Mouse (Mus musculus) limb, embryonic 15.5 days (tissue): ENCODE results near the gene Cdh20. TPM values are rescaled to one million over a fixed set of nuclear protein-coding genes. Genes with fewer than 3 reads are reported as not detected.

Experiments
- ATAC-seq: fragments of 200-750 bp; cut with Nextera tagmentation; 2 replicates; pipeline ENCODE4 v1.8.0; 2017; ENCODE audit warnings: low read depth, moderate TSS enrichment; ENCODE audit not compliant: insufficient number of reproducible peaks, low FRiP score, low TSS enrichment
- H3K27ac ChIP-seq: fragments of 300-500 bp; sonication (generic); 2 replicates; pipeline ENCODE4 v1.5.1; 2015; ENCODE audit warnings: moderate library complexity, mild to moderate bottlenecking, inconsistent platforms
- H3K27me3 ChIP-seq: fragments of 300-500 bp; sonication (generic); 2 replicates; pipeline ENCODE4 v1.6.1; 2015; ENCODE audit warnings: inconsistent platforms
- H3K36me3 ChIP-seq: fragments of 300-500 bp; sonication (generic); 2 replicates; pipeline ENCODE4 v1.6.1; 2015; ENCODE audit warnings: inconsistent platforms
- H3K4me1 ChIP-seq: fragments of 300-500 bp; sonication (generic); 2 replicates; pipeline ENCODE4 v1.6.1; 2015; ENCODE audit warnings: inconsistent platforms
- H3K4me2 ChIP-seq: fragments of 300-500 bp; sonication (generic); 2 replicates; pipeline ENCODE4 v1.6.1; 2015; ENCODE audit warnings: mild to moderate bottlenecking, inconsistent platforms
- H3K4me3 ChIP-seq: fragments of 300-500 bp; sonication (generic); 2 replicates; pipeline ENCODE4 v1.5.1; 2015; ENCODE audit warnings: mild to moderate bottlenecking, inconsistent platforms
- H3K9ac ChIP-seq: fragments of 300-500 bp; sonication (generic); 2 replicates; pipeline ENCODE4 v1.6.1; 2015; ENCODE audit warnings: inconsistent platforms
- H3K9me3 ChIP-seq: fragments of 300-500 bp; sonication (generic); 2 replicates; pipeline ENCODE4 v1.6.1; 2016; ENCODE audit warnings: inconsistent platforms
- WGBS: fragments of 180-500 bp; shearing (Covaris S2); methylation state at CpG from one replicate; pipeline ENCODE4 v1.1.7; 2015; 5-methylcytosine and 5-hydroxymethylcytosine counted together
- polyA plus RNA-seq: library from polyadenylated mRNA; unstranded; fragments of >200 nt; fragmentation: Nextera tagmentation; extraction: Ambion mirVana; gene quantifications from 2 replicates; pipeline ENCODE4 v1.2.1, GENCODE M21; 2015

Cdh20 gene
- polyA plus RNA-seq, 1 experiment from 2014 or later: 0.63 TPM

DNA sequence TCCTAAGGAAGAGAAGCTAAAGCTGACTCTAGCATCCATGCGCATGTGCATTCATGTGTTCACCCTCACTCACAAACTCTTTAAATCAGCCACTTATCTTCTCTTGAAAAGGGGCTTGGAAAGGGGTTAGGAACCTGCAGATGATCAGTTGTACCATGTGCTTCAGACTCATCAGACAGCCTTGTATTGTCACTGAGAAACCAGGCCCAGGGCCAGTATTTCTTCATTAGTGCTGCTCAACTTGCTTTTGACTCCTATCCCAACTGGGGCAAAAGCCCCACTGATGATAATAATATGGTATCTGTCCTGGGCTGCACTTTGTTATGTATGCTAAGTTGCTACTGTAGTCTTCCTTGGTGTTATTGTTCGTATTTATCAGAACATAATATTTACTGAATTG, 38.9 kb downstream of the Cdh20 start:
- 87% methylated on average over 2 of the region's 2 CpGs for WGBS
- Histone ChIP-seq H3K9ac (no peak overlapping the region), H3K36me3 (no peaks in the 10 kb centered on the region), H3K4me3 (no peak overlapping the region), H3K4me2 (no peak overlapping the region), H3K4me1 (no peaks in the 10 kb centered on the region), H3K9me3 (no peaks in the 10 kb centered on the region), H3K27ac (no peak overlapping the region), H3K27me3 (no peaks in the 10 kb centered on the region)
- ATAC-seq: no peak

DNA sequence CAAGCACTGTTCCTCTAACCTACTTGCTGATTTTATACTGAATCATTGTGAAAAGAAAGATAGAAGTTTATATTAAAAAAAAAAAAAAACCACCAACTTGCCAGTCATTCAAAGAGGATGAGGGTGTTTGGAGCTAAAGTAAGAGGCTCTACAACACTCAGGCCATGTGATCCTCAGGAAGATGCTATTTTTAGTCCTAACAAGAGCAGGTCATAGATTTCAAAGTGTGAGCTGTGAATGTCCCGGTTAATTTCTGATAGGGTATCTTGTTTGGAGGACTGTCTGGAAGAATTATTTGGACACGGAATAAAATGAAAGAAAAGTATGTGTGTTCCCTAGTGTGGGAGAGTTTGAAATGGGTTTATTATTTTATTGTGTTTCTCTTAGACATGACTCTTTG, 49.2 kb downstream of the Cdh20 start:
- H3K4me1 ChIP-seq: no peaks in the 10 kb centered on the region
- no peak for ATAC-seq
- H3K9me3 ChIP-seq: no peaks in the 10 kb centered on the region
- H3K4me3 ChIP-seq: no peak overlapping the region
- H3K27ac ChIP-seq: no peak overlapping the region
- no peaks in the 10 kb centered on the region for H3K27me3 ChIP-seq
- H3K4me2 ChIP-seq: no peak overlapping the region
- no peak overlapping the region for H3K9ac ChIP-seq
- WGBS: 81% methylated on average over 2 of the region's 2 CpGs
- no peaks in the 10 kb centered on the region for H3K36me3 ChIP-seq

DNA sequence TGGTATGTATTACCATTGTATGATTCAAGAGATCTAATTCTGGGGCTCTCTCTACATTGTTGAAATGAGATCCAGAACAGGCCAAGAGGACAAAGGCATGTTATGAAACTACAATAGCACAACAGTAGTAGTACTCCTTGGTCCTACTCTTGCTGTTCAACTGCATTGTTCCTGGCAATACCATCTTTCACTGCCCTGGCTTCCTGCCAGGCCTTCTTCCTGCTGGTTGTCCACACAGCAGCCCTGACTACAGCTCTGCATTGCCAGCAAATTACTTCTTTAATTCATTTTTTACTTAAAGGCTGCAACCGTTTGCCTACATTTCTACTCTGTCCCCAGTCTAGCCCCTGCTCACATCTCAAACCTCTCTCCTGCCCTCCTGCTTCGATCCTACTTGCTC, 59.8 kb downstream of the Cdh20 start:
- no peaks in the 10 kb centered on the region for H3K27me3 ChIP-seq
- no peaks in the 10 kb centered on the region for H3K4me1 ChIP-seq
- H3K4me3 ChIP-seq: no peak overlapping the region
- no peak overlapping the region for H3K9ac ChIP-seq
- no peak overlapping the region for H3K4me2 ChIP-seq
- no peaks in the 10 kb centered on the region for H3K9me3 ChIP-seq
- ATAC-seq: no peak
- H3K27ac ChIP-seq: no peak overlapping the region
- 80% methylated on average over 2 of the region's 2 CpGs for WGBS
- H3K36me3 ChIP-seq: no peaks in the 10 kb centered on the region

DNA sequence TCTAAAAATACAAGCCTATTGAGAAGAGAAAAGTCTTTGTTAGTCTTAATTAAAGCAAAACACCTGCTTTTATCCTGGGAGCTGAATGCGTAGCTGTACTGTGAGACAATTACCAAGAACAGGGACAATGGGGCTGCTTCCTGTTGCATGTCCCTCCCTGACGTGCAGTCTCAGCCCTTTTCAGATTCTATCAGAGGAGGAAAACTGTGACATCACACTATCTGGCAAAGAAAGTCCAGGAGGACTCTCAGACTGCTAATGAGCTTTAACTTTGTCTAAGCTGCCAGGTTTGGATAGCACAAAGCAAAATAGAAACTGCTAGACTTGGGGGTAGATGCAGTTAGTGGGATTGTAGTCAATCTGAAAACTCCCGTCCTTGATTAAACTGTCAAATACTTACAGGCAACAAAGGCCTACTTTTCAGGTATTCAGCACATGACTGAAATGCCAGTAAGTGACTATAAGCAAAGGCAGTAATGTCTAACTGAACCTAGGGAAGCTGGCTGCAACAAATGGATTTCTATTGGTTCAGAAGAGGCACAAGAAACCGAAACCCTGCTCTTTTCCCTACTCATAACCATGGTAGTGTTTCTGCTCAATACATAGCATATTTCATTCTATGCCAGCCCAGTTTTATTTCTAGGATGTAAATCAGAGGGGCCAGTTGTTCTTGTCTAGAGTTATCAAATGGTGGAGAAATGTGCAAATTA, 70.0 kb downstream of the Cdh20 start:
- whole genome bisulfite sequencing: 71% methylated on average over 4 of the region's 4 CpGs
- H3K4me1 ChIP-seq: no peaks in the 10 kb centered on the region
- no peaks in the 10 kb centered on the region for H3K27me3 ChIP-seq
- no peak for ATAC-seq
- H3K27ac ChIP-seq: no peak overlapping the region
- H3K9ac ChIP-seq: no peak overlapping the region
- H3K9me3 ChIP-seq: no peaks in the 10 kb centered on the region
- H3K4me3 ChIP-seq: no peak overlapping the region
- H3K36me3 ChIP-seq: no peaks in the 10 kb centered on the region
- no peak overlapping the region for H3K4me2 ChIP-seq

DNA sequence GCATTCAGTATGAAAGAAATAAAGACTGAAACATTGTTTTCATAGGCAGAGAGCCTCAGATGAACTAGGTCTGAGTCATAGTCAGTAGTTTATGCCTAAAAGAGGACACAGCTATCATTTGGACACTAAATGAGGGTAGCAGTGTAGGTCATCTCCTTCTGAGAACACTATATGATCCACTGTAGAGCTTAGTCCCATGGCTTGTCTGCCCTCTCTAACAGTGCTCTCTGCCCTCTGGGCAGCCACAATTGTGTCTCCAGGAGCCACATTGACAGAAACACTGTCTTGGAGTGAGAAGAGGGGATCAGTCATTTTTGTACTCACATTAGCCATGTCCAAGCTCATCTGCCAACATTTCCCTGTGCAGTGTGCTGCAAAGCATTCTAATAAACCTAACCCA, 70.7 kb downstream of the Cdh20 start:
- H3K36me3 ChIP-seq: no peaks in the 10 kb centered on the region
- no peaks in the 10 kb centered on the region for H3K9me3 ChIP-seq
- no peaks in the 10 kb centered on the region for H3K4me1 ChIP-seq
- no peak overlapping the region for H3K4me3 ChIP-seq
- no peak for ATAC-seq
- no peak overlapping the region for H3K27ac ChIP-seq
- no peak overlapping the region for H3K4me2 ChIP-seq
- H3K9ac ChIP-seq: no peak overlapping the region
- H3K27me3 ChIP-seq: no peaks in the 10 kb centered on the region

DNA sequence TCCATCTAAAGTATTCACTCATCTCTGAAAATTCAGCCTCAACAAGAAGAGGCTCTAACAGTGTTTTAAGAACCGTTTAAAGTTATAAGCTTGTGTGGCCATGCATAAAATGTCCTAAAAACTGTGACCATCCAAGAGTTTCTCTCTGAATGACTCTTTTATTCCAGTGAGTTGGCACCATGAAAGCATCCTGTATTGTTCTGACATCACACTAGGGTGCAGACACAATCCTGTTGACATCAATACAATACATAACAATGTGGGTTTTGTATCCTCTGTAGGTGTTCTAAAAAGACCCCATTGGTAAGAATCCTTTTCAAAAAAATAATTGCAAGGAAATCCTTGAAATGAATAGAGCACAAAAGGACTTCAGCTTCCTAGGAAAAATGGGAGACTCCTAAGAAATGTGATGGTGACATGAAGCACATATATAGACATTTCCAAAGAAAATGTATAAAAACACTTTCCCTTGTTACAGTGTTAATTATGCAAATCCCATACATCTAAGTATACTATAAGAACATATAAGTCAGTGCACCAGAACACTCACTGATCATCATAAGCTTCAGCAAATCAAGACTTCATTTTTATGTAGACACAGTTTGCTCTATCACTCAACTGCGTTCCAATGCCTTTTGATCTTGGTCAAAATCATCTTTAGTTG, 80.1 kb downstream of the Cdh20 start:
- ATAC-seq: no peak
- WGBS: 77% methylated on average over 2 of the region's 2 CpGs
- no peaks in the 10 kb centered on the region for H3K9me3 ChIP-seq
- H3K36me3 ChIP-seq: no peaks in the 10 kb centered on the region
- no peak overlapping the region for H3K4me3 ChIP-seq
- H3K4me1 ChIP-seq: no peaks in the 10 kb centered on the region
- no peak overlapping the region for H3K9ac ChIP-seq
- no peak overlapping the region for H3K4me2 ChIP-seq
- no peak overlapping the region for H3K27ac ChIP-seq
- H3K27me3 ChIP-seq: no peaks in the 10 kb centered on the region

DNA sequence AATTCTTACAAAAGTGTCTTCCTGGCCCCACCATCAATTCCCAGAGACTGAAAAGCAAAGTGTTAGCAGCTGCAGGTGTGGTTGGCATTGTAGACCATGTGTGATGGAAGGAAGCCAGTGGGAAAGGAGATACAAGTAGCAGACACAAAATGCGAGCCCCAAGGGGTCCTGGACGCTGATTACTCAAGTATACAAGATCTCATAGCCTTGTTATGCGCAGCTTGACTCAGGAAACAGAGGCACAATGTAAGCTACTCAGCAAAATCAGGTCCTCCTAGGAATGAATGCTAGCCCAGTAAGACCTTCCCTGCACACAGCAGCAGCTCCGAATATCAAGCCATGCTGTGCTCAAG, 80.6 kb downstream of the Cdh20 start:
- H3K36me3 ChIP-seq: no peaks in the 10 kb centered on the region
- no peaks in the 10 kb centered on the region for H3K27me3 ChIP-seq
- H3K4me2 ChIP-seq: no peak overlapping the region
- no peak overlapping the region for H3K9ac ChIP-seq
- H3K27ac ChIP-seq: no peak overlapping the region
- no peaks in the 10 kb centered on the region for H3K9me3 ChIP-seq
- no peak overlapping the region for H3K4me3 ChIP-seq
- no peaks in the 10 kb centered on the region for H3K4me1 ChIP-seq
- 75% methylated on average over 4 of the region's 4 CpGs for WGBS
- no peak for ATAC-seq

DNA sequence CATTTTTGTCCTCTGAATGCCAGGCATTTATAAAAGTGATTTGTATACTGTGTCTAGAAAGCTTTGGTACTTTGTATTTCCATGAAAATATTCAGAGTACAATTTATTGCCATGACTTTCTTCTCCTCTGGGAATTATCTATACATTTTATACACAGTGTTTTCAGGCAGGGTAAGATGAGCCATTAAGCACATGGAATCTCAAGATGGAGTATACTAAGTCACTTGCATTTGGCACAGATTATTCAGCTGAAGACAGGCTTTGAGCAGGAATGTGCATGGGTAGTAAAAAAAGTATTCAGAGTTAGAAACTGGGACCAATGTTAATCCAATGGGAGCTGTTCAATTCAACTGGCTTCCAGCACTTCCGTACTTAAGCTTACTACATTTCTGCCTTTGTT, 109.1 kb downstream of the Cdh20 start:
- H3K9me3 ChIP-seq: no peaks in the 10 kb centered on the region
- 53% methylated on average over 1 of the region's 1 CpGs for WGBS
- H3K4me2 ChIP-seq: no peak overlapping the region
- ATAC-seq: 0 out of 2 replicates have a peak, but pooled peaks have one; percentile 24
- no peak overlapping the region for H3K27ac ChIP-seq
- H3K36me3 ChIP-seq: no peaks in the 10 kb centered on the region
- no peak overlapping the region for H3K4me3 ChIP-seq
- H3K4me1 ChIP-seq: no peaks in the 10 kb centered on the region
- H3K9ac ChIP-seq: no peak overlapping the region
- no peaks in the 10 kb centered on the region for H3K27me3 ChIP-seq

DNA sequence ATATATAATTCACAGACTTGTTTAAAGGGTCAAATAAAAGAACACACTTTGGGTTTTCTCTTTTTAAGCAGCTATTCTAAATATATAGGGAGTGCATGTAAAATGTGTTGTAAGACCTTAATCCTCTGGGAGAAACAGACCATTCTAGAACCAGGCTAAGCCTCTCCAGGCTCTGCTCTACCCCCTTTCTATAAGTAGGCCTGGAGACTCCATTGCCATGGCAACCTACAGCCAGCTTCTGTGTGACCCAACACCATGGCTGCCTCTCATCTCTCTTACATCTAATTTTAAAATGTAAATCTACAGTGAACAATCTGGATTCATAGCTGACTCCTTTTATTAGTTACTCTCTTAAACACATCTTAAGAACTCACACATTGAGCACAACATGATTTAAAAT, 133.5 kb downstream of the Cdh20 start:
- Histone ChIP-seq H3K4me2 (no peak overlapping the region), H3K9ac (no peak overlapping the region), H3K4me3 (no peak overlapping the region), H3K9me3 (no peaks in the 10 kb centered on the region), H3K4me1 (no peaks in the 10 kb centered on the region), H3K27me3 (no peaks in the 10 kb centered on the region), H3K36me3 (no peaks in the 10 kb centered on the region), H3K27ac (no peak overlapping the region)
- ATAC-seq: no peak

DNA sequence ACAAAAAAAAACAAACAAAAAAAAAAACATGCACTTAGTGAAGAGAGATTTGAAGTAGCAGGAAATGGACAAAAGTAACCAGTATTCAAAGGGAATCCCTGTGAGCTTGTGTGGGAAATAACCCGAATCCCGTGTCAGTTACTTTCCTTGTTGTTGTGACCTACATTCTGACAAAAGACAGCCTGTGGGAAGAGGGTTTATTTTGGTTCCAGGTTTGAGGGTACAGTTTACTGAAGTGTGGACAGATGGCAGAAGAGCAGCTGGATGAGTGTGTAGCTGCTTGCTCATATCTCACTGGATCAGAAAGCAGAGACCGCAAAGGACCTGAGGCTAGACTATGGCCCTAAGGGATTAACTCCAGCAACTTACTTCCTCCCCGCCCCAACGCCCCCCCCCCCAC, 135.1 kb downstream of the Cdh20 start:
- 71% methylated on average over 5 of the region's 5 CpGs for WGBS
- ATAC-seq: 0 out of 2 replicates have a peak, but pooled peaks have one; percentile 35
- Histone ChIP-seq H3K27me3 (no peaks in the 10 kb centered on the region), H3K4me3 (no peak overlapping the region), H3K4me1 (no peaks in the 10 kb centered on the region), H3K36me3 (no peaks in the 10 kb centered on the region), H3K9ac (no peak overlapping the region), H3K4me2 (no peak overlapping the region), H3K27ac (no peak overlapping the region), H3K9me3 (no peaks in the 10 kb centered on the region)

DNA sequence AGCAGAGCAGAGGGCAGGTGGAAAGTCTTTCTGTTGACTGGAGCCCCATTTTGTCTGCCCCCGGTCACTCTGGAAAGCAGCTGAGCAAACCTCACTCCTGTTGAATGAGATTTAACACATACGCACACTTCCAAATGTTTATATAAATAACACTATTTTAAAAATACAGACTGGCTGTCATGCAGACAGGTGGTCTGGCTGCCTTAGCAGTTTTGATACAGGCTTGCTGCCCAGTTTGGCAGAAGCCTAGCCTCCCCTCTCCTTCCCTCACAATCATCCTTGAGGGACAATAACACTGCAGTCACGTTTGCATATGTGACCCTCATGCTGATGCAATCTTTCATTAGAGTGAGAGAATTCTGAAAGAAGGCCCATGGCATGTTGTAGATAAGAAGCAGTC, 144.1 kb downstream of the Cdh20 start:
- no peak overlapping the region for H3K4me3 ChIP-seq
- no peak for ATAC-seq
- 46% methylated on average over 3 of the region's 3 CpGs for WGBS

DNA sequence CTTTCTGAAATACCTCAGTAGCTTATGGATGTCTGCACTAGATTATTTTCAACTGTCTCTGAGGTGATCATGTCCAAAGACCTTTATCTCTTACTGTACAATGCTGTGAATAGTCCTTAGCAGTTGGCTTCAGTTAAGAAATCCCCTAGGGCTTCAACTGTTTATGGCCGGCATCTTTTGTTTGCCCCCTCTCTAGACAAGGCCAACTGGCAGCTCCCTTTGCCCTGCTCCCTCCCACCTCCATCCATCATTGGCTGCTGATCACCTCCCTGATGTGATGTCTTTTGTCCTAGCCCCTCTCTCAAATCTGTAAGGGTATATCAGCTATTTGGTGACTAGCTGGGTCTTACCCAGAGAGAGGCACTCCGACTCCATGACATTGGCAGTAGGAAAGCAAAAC, 148.2 kb downstream of the Cdh20 start:
- H3K36me3 ChIP-seq: no peaks in the 10 kb centered on the region

More for the DNA sequence above, 144.1 kb downstream of the Cdh20 start:
- Histone ChIP-seq H3K27ac (no peak overlapping the region), H3K9me3 (no peaks in the 10 kb centered on the region), H3K4me2 (no peak overlapping the region), H3K36me3 (no peaks in the 10 kb centered on the region), H3K4me1 (no peaks in the 10 kb centered on the region), H3K27me3 (no peaks in the 10 kb centered on the region), H3K9ac (no peak overlapping the region)

More for the DNA sequence above, 148.2 kb downstream of the Cdh20 start:
- no peak for ATAC-seq
- H3K4me3 ChIP-seq: no peak overlapping the region
- WGBS: 56% methylated on average over 2 of the region's 2 CpGs
- H3K4me2 ChIP-seq: no peak overlapping the region
- H3K27ac ChIP-seq: no peak overlapping the region
- H3K4me1 ChIP-seq: no peaks in the 10 kb centered on the region
- no peak overlapping the region for H3K9ac ChIP-seq
- no peaks in the 10 kb centered on the region for H3K27me3 ChIP-seq
- H3K9me3 ChIP-seq: no peaks in the 10 kb centered on the region
